Mouse (Mus musculus) heart, adult 2 months (tissue): Measurements from ENCODE around the gene Plcb2.

Experiments used
- CTCF ChIP-seq: fragments of 200-600 bp; IDR thresholded peaks from 2 replicates; pipeline ENCODE4 v1.8.1; 2022; ENCODE audit warnings: antibody characterized with exemption, mild to moderate bottlenecking, moderate library complexity
- EP300 ChIP-seq: fragments of 200-500 bp; IDR thresholded peaks from 2 replicates; pipeline ENCODE4 v1.6.1; 2011; ENCODE audit warnings: low read depth, low read length, control low read depth; ENCODE audit not compliant: insufficient read depth
- POLR2A ChIP-seq: fragments of 200-500 bp; IDR thresholded peaks from 2 replicates; pipeline ENCODE4 v1.6.1; 2011; ENCODE audit warnings: mild to moderate bottlenecking, low read depth, low read length, control low read depth; ENCODE audit not compliant: insufficient read depth

DNA sequence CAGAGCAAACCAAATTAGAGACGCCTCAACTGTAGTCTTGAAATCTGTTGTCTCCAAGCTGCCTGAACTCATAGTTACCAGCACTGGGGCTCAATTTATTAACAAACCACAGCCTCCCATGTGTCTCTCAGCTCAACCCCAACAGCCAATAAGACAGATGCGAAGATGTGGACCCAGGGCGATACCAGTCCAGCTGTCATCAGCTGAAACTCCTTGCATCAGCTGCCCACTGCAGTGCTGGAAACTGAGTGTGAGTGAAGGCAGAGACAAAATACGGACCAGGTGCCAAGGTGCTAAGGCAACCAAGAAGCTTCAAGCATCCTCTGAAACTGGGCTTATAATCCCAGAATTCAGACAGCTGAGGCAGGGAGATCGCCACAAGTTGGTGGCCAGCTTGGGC is 3.7 kb upstream of the Plcb2 start:
- TF ChIP-seq CTCF, result no peak
- no peak for TF ChIP-seq POLR2A
- no peak for TF ChIP-seq EP300
